Mouse (Mus musculus) large intestine, adult 2 months (tissue): ENCODE measurements at regions not wholly inside any gene's neighbourhood (a gene's known extent, or its start where the extent isn't known, plus 50 kb on each side); places are given as distances from the start of the nearest gene placed in this dataset.

Experiments
- DNase-seq: peaks from one replicate; pipeline ENCODE4 v3.0.0-alpha.2; 2012; ENCODE audit warnings: low read depth, low spot score
- WGBS: fragments of 180-500 bp; shearing (Covaris S2); methylation state at CpG from one replicate; pipeline ENCODE4 v1.1.7; 2018; 5-methylcytosine and 5-hydroxymethylcytosine counted together

- WGBS = 77% methylated on average over 11 of the region's 11 CpGs
- no peak for DNase-seq
These were observed 110.2 kb downstream of the Rybp start for GRCm38 (mm10) chr6:100176914-100177560.

- no peak for DNase-seq
- WGBS = 29% methylated on average over 22 of the region's 22 CpGs
These were observed 116.5 kb downstream of the Rybp start for GRCm38 (mm10) chr6:100170711-100171348.

- no peak for DNase-seq
- WGBS = 55% methylated on average over 5 of the region's 5 CpGs
These were observed 120.0 kb downstream of the Rybp start for GRCm38 (mm10) chr6:100167321-100167720.

- WGBS = 93% methylated on average over 3 of the region's 3 CpGs
- DNase-seq = no peak
These were observed 121.5 kb downstream of the Rybp start for GRCm38 (mm10) chr6:100165746-100166145.

- DNase-seq = no peak
- 77% methylated on average over 4 of the region's 4 CpGs for WGBS
These were observed 123.1 kb downstream of the Rybp start for GRCm38 (mm10) chr6:100164162-100164561.

GRCm38 (mm10) chr6:100163814-100164130, 123.5 kb downstream of the Rybp start:
- 54% methylated on average over 5 of the region's 5 CpGs for WGBS
- DNase-seq = no peak

GRCm38 (mm10) chr6:100162961-100163813, 124.1 kb downstream of the Rybp start:
- no peak for DNase-seq
- 24% methylated on average over 17 of the region's 17 CpGs for WGBS

GRCm38 (mm10) chr6:100160670-100161069, 126.6 kb downstream of the Rybp start:
- 84% methylated on average over 8 of the region's 8 CpGs for WGBS
- no peak for DNase-seq

GRCm38 (mm10) chr6:100159817-100160216, 127.5 kb downstream of the Rybp start:
- DNase-seq = no peak
- WGBS = 45% methylated on average over 4 of the region's 4 CpGs

GRCm38 (mm10) chr6:100159246-100159645, 128.0 kb downstream of the Rybp start:
- WGBS = 78% methylated on average over 1 of the region's 1 CpGs
- no peak for DNase-seq

- DNase-seq = no peak
- 46% methylated on average over 7 of the region's 7 CpGs for WGBS
These were observed 130.0 kb downstream of the Rybp start for GRCm38 (mm10) chr6:100157288-100157687.

- DNase-seq = no peak
- WGBS = 87% methylated on average over 4 of the region's 4 CpGs
These were observed 131.1 kb downstream of the Rybp start for GRCm38 (mm10) chr6:100156163-100156562.

GRCm38 (mm10) chr6:100155676-100156075, 131.6 kb downstream of the Rybp start:
- DNase-seq = no peak
- WGBS = 50% methylated on average over 20 of the region's 20 CpGs

- no peak for DNase-seq
- 97% methylated on average over 1 of the region's 1 CpGs for WGBS
These were observed 135.8 kb downstream of the Rybp start for GRCm38 (mm10) chr6:100151447-100151846.

- DNase-seq = no peak
- 51% methylated on average over 6 of the region's 6 CpGs for WGBS
These were observed 136.5 kb downstream of the Rybp start for GRCm38 (mm10) chr6:100150703-100151208.

GRCm38 (mm10) chr6:100149458-100149852, 137.8 kb downstream of the Rybp start:
- DNase-seq = no peak

GRCm38 (mm10) chr6:100148751-100149457, 138.4 kb downstream of the Rybp start:
- DNase-seq = no peak
- 79% methylated on average over 4 of the region's 4 CpGs for WGBS

More at GRCm38 (mm10) chr6:100149458-100149852, 137.8 kb downstream of the Rybp start:
- 80% methylated on average over 5 of the region's 5 CpGs for WGBS

GRCm38 (mm10) chr6:100146360-100146935, 140.8 kb downstream of the Rybp start:
- 15% methylated on average over 5 of the region's 5 CpGs for WGBS
- no peak for DNase-seq

- no peak for DNase-seq
- 63% methylated on average over 2 of the region's 2 CpGs for WGBS
These were observed 141.4 kb downstream of the Rybp start for GRCm38 (mm10) chr6:100145869-100146268.
